Mouse (Mus musculus) frontal cortex, postnatal 36 days (tissue): ENCODE measurements around the gene Hip1.
"Not testable (repeated sequence)": the region's sequence is repeated elsewhere in the genome, so short reads cannot be mapped to it uniquely, and the experiment has no call there.

ENCODE experiments used
- DNase-seq, 2 experiments: peaks; one replicate each; pipeline ENCODE4 v3.0.0; 2022; ENCODE audit warnings: low spot score in 2 of 2

Gene Hip1

GRCm38 (mm10) chr5:135492126-135492525 is 52.8 kb downstream of the Hip1 start:
- no peak for DNase-seq

- peak in 1 of 2 experiments; percentile 33 for DNase-seq
Observed at GRCm38 (mm10) chr5:135489695-135490294, 55.1 kb downstream of the Hip1 start.

GRCm38 (mm10) chr5:135488881-135489694 is 55.8 kb downstream of the Hip1 start:
- peak; percentile 67 to 70 for DNase-seq

GRCm38 (mm10) chr5:135488222-135488880 is 56.6 kb downstream of the Hip1 start:
- DNase-seq: peak in 1 of 2 experiments; percentile 61

GRCm38 (mm10) chr5:135485289-135485688 is 59.6 kb downstream of the Hip1 start:
- no peak for DNase-seq

GRCm38 (mm10) chr5:135483865-135484264 is 61.1 kb downstream of the Hip1 start:
- not testable (repeated sequence) for DNase-seq

- DNase-seq: peak in 1 of 2 experiments; percentile 11
Observed at GRCm38 (mm10) chr5:135478877-135479600, 65.9 kb downstream of the Hip1 start.

GRCm38 (mm10) chr5:135476199-135476598 is 68.7 kb downstream of the Hip1 start:
- DNase-seq: no peak

GRCm38 (mm10) chr5:135472405-135472804 is 72.5 kb downstream of the Hip1 start:
- DNase-seq: no peak

- peak in 1 of 2 experiments; percentile 24 for DNase-seq
Observed at GRCm38 (mm10) chr5:135471747-135472146, 73.2 kb downstream of the Hip1 start.

- DNase-seq: no peak
Observed at GRCm38 (mm10) chr5:135468280-135468679, 76.6 kb downstream of the Hip1 start.

GRCm38 (mm10) chr5:135465833-135466291 is 79.1 kb downstream of the Hip1 start:
- peak in 1 of 2 experiments; percentile 36 for DNase-seq

GRCm38 (mm10) chr5:135463380-135463779 is 81.5 kb downstream of the Hip1 start:
- no peak for DNase-seq

GRCm38 (mm10) chr5:135460833-135461173 is 84.1 kb downstream of the Hip1 start:
- DNase-seq: no peak

GRCm38 (mm10) chr5:135460152-135460832 is 84.6 kb downstream of the Hip1 start:
- DNase-seq: peak; percentile 48 to 53

GRCm38 (mm10) chr5:135459486-135459885 is 85.4 kb downstream of the Hip1 start:
- no peak for DNase-seq

- DNase-seq: no peak
Observed at GRCm38 (mm10) chr5:135457961-135458360, 87.0 kb downstream of the Hip1 start.

GRCm38 (mm10) chr5:135456515-135456914 is 88.4 kb downstream of the Hip1 start:
- DNase-seq: no peak

- DNase-seq: no peak
Observed at GRCm38 (mm10) chr5:135454256-135454655, 90.7 kb downstream of the Hip1 start.

- DNase-seq: not testable (repeated sequence)
Observed at GRCm38 (mm10) chr5:135451559-135451958, 93.4 kb downstream of the Hip1 start.

- DNase-seq: peak; percentile 36 to 52
Observed at GRCm38 (mm10) chr5:135451100-135451499, 93.8 kb downstream of the Hip1 start.
